18 mouse cellular contexts compared by ENCODE assay signal in genomic region chr12:41241221-41241620, GRCm38 (mm10).
"Had no signal": no experiment of that assay in that cellular context is flagged by ENCODE, and none has a peak within 500 bp of the region (broad histone marks: within the 10 kb centered on the region; RNA-seq: fewer than 3 reads in every experiment).

No protein-coding gene starts in this region.

- H3K4me3 ChIP-seq: layer of hippocampus, adult 2 months; liver, embryonic 13.5 days; neural tube, embryonic 12.5 days; neural tube, embryonic 15.5 days; stomach, embryonic 15.5 days had no signal

- H3K27ac ChIP-seq: kidney, postnatal 0 days; layer of hippocampus, adult 2 months; liver, embryonic 13.5 days; neural tube, embryonic 12.5 days; neural tube, embryonic 15.5 days; stomach, embryonic 15.5 days had no signal

- H3K4me1 ChIP-seq: neural tube, embryonic 12.5 days; neural tube, embryonic 15.5 days; stomach, embryonic 15.5 days had no signal

- H3K36me3 ChIP-seq: liver, embryonic 13.5 days; neural tube, embryonic 12.5 days; neural tube, embryonic 15.5 days; stomach, embryonic 15.5 days had no signal

- H3K9ac ChIP-seq: liver, embryonic 13.5 days; neural tube, embryonic 12.5 days; neural tube, embryonic 15.5 days; stomach, embryonic 15.5 days had no signal

- H3K9me3 ChIP-seq: liver, embryonic 13.5 days; neural tube, embryonic 12.5 days; neural tube, embryonic 15.5 days; stomach, embryonic 15.5 days had no signal

- H3K27me3 ChIP-seq: liver, embryonic 13.5 days; neural tube, embryonic 12.5 days; neural tube, embryonic 15.5 days; stomach, embryonic 15.5 days had no signal

- H3K4me2 ChIP-seq: liver, embryonic 13.5 days; midbrain, embryonic 11.5 days; neural tube, embryonic 12.5 days; neural tube, embryonic 15.5 days; stomach, embryonic 15.5 days had no signal

- DNase-seq: kidney, adult 2 months; kidney, postnatal 25 days; layer of hippocampus, adult 9-11 months; liver, embryonic 13.5 days; lung, adult 2 months; lung, postnatal 14 days; lung, postnatal 4 days; midbrain, embryonic 14.5 days; right cerebral cortex, postnatal 25 days; spleen, adult 18-20 months; thymus, adult 18-20 months; thymus, postnatal 25 days had no signal
